Mouse (Mus musculus): ENCODE measurements around the gene Hnf1a. TPM values are rescaled to one million over a fixed set of nuclear protein-coding genes. Genes with fewer than 3 reads are reported as not detected.

Gene Hnf1a
- polyA plus RNA-seq, 1 experiment from 2014 or later: 6.8 TPM

GRCm38 (mm10) chr5:114972201-114972600 is 1.3 kb upstream of the Hnf1a start:
- Histone ChIP-seq H3K9me3 (ENCODE audit: control insufficient read depth, low read length) (no peaks in the 10 kb centered on the region), H3K9ac (ENCODE audit: low read depth, low read length) (no peak overlapping the region), H3K4me3 (ENCODE audit: low read length) (peak overlapping the region; percentile 36; the same call in 1 of the 2 replicates), H3K4me2 (replicated peaks; ENCODE audit: low read depth, low read length) (peak overlapping the region; percentile 43; the same call in 1 of the 2 replicates), H3K4me1 (ENCODE audit: control insufficient read depth, insufficient read depth, low read length) (peaks cover 11% of the 10 kb centered on the region; the same call in 1 of the 2 replicates), H3K27me3 (ENCODE audit: control insufficient read depth, insufficient read depth, low read length) (no peaks in the 10 kb centered on the region), H3K36me3 (ENCODE audit: control insufficient read depth, insufficient read depth, low read length) (no peaks in the 10 kb centered on the region), H3K27ac (ENCODE audit: low read depth, low read length) (no peak overlapping the region)
- no peak for ATAC-seq (ENCODE audit: low FRiP score, low TSS enrichment)
- WGBS: 82% methylated on average over 9 of the region's 9 CpGs

GRCm38 (mm10) chr5:114969609-114970215 is 1.2 kb downstream of the Hnf1a start:
- ATAC-seq (ENCODE audit: low FRiP score, low TSS enrichment): no peak
- H3K9ac ChIP-seq (ENCODE audit: low read depth, low read length): peak overlapping the region; percentile 62
- H3K27ac ChIP-seq (ENCODE audit: low read depth, low read length): peak overlapping the region; percentile 96
- WGBS: 54% methylated on average over 13 of the region's 13 CpGs
- H3K36me3 ChIP-seq (ENCODE audit: control insufficient read depth, insufficient read depth, low read length): no peaks in the 10 kb centered on the region
- H3K4me3 ChIP-seq (ENCODE audit: low read length): peak overlapping the region; percentile 36
- H3K4me1 ChIP-seq (ENCODE audit: control insufficient read depth, insufficient read depth, low read length): peaks cover 22% of the 10 kb centered on the region
- no peaks in the 10 kb centered on the region for H3K27me3 ChIP-seq (ENCODE audit: control insufficient read depth, insufficient read depth, low read length)
- H3K9me3 ChIP-seq (ENCODE audit: control insufficient read depth, low read length): no peaks in the 10 kb centered on the region
- peak overlapping the region; percentile 43 for H3K4me2 ChIP-seq (replicated peaks; ENCODE audit: low read depth, low read length)

- Histone ChIP-seq H3K27ac (ENCODE audit: low read depth, low read length) (peak overlapping the region; percentile 96), H3K27me3 (ENCODE audit: control insufficient read depth, insufficient read depth, low read length) (no peaks in the 10 kb centered on the region), H3K9ac (ENCODE audit: low read depth, low read length) (peak overlapping the region; percentile 62), H3K4me3 (ENCODE audit: low read length) (peak overlapping the region; percentile 36), H3K4me2 (replicated peaks; ENCODE audit: low read depth, low read length) (peak overlapping the region; percentile 43), H3K9me3 (ENCODE audit: control insufficient read depth, low read length) (no peaks in the 10 kb centered on the region), H3K36me3 (ENCODE audit: control insufficient read depth, insufficient read depth, low read length) (no peaks in the 10 kb centered on the region), H3K4me1 (ENCODE audit: control insufficient read depth, insufficient read depth, low read length) (peaks cover 29% of the 10 kb centered on the region)
- peak; percentile 33 for ATAC-seq (ENCODE audit: low FRiP score, low TSS enrichment)
- WGBS: 5% methylated on average over 4 of the region's 4 CpGs
Observed at GRCm38 (mm10) chr5:114969064-114969463, 1.8 kb downstream of the Hnf1a start.

- H3K36me3 ChIP-seq (ENCODE audit: control insufficient read depth, insufficient read depth, low read length): no peaks in the 10 kb centered on the region
- 10% methylated on average over 7 of the region's 7 CpGs for WGBS
- peaks cover 30% of the 10 kb centered on the region for H3K4me1 ChIP-seq (ENCODE audit: control insufficient read depth, insufficient read depth, low read length)
- H3K27ac ChIP-seq (ENCODE audit: low read depth, low read length): peak overlapping the region; percentile 96
- peak; percentile 40 for ATAC-seq (ENCODE audit: low FRiP score, low TSS enrichment)
- H3K27me3 ChIP-seq (ENCODE audit: control insufficient read depth, insufficient read depth, low read length): no peaks in the 10 kb centered on the region
- peak overlapping the region; percentile 36 for H3K4me3 ChIP-seq (ENCODE audit: low read length)
- peak overlapping the region; percentile 43 for H3K4me2 ChIP-seq (replicated peaks; ENCODE audit: low read depth, low read length)
- H3K9ac ChIP-seq (ENCODE audit: low read depth, low read length): peak overlapping the region; percentile 62
- no peaks in the 10 kb centered on the region for H3K9me3 ChIP-seq (ENCODE audit: control insufficient read depth, low read length)
Observed at GRCm38 (mm10) chr5:114968651-114969050, 2.2 kb downstream of the Hnf1a start.

GRCm38 (mm10) chr5:114967523-114968268 is 3.2 kb downstream of the Hnf1a start:
- WGBS: 29% methylated on average over 14 of the region's 14 CpGs
- no peaks in the 10 kb centered on the region for H3K36me3 ChIP-seq (ENCODE audit: control insufficient read depth, insufficient read depth, low read length)
- peaks cover 30% of the 10 kb centered on the region for H3K4me1 ChIP-seq (ENCODE audit: control insufficient read depth, insufficient read depth, low read length)
- no peaks in the 10 kb centered on the region for H3K27me3 ChIP-seq (ENCODE audit: control insufficient read depth, insufficient read depth, low read length)
- H3K27ac ChIP-seq (ENCODE audit: low read depth, low read length): peak overlapping the region; percentile 96
- H3K4me2 ChIP-seq (replicated peaks; ENCODE audit: low read depth, low read length): peak overlapping the region; percentile 43
- 0 out of 2 replicates have a peak overlapping the region, but pooled peaks have one; percentile 3 for H3K4me3 ChIP-seq (ENCODE audit: low read length)
- ATAC-seq (ENCODE audit: low FRiP score, low TSS enrichment): no peak
- no peaks in the 10 kb centered on the region for H3K9me3 ChIP-seq (ENCODE audit: control insufficient read depth, low read length)
- H3K9ac ChIP-seq (ENCODE audit: low read depth, low read length): peak overlapping the region; percentile 42; the same call in 1 of the 2 replicates

GRCm38 (mm10) chr5:114964967-114965898 is 5.7 kb downstream of the Hnf1a start:
- H3K27ac ChIP-seq (ENCODE audit: low read depth, low read length): peak overlapping the region; percentile 57; the same call in 1 of the 2 replicates
- H3K4me1 ChIP-seq (ENCODE audit: control insufficient read depth, insufficient read depth, low read length): peaks cover 37% of the 10 kb centered on the region
- H3K4me3 ChIP-seq (ENCODE audit: low read length): no peak overlapping the region
- no peaks in the 10 kb centered on the region for H3K9me3 ChIP-seq (ENCODE audit: control insufficient read depth, low read length)
- H3K36me3 ChIP-seq (ENCODE audit: control insufficient read depth, insufficient read depth, low read length): no peaks in the 10 kb centered on the region
- ATAC-seq (ENCODE audit: low FRiP score, low TSS enrichment): no peak
- H3K9ac ChIP-seq (ENCODE audit: low read depth, low read length): peak overlapping the region; percentile 29; the same call in 1 of the 2 replicates
- no peaks in the 10 kb centered on the region for H3K27me3 ChIP-seq (ENCODE audit: control insufficient read depth, insufficient read depth, low read length)
- peak overlapping the region; percentile 5; the same call in 1 of the 2 replicates for H3K4me2 ChIP-seq (replicated peaks; ENCODE audit: low read depth, low read length)
- 49% methylated on average over 17 of the region's 17 CpGs for WGBS

GRCm38 (mm10) chr5:114964315-114964966 is 6.5 kb downstream of the Hnf1a start:
- no peaks in the 10 kb centered on the region for H3K36me3 ChIP-seq (ENCODE audit: control insufficient read depth, insufficient read depth, low read length)
- H3K4me2 ChIP-seq (replicated peaks; ENCODE audit: low read depth, low read length): no peak overlapping the region
- peak overlapping the region; percentile 57; the same call in 1 of the 2 replicates for H3K27ac ChIP-seq (ENCODE audit: low read depth, low read length)
- peaks cover 37% of the 10 kb centered on the region for H3K4me1 ChIP-seq (ENCODE audit: control insufficient read depth, insufficient read depth, low read length)
- ATAC-seq (ENCODE audit: low FRiP score, low TSS enrichment): no peak
- no peak overlapping the region for H3K4me3 ChIP-seq (ENCODE audit: low read length)
- H3K9ac ChIP-seq (ENCODE audit: low read depth, low read length): no peak overlapping the region
- WGBS: 53% methylated on average over 7 of the region's 7 CpGs
- no peaks in the 10 kb centered on the region for H3K27me3 ChIP-seq (ENCODE audit: control insufficient read depth, insufficient read depth, low read length)
- no peaks in the 10 kb centered on the region for H3K9me3 ChIP-seq (ENCODE audit: control insufficient read depth, low read length)
